Mouse (Mus musculus) cerebellum, adult (tissue): ENCODE results near the gene Omp.

Experiments used
- ATAC-seq: cut with Nextera tagmentation; 2 replicates; pipeline ENCODE4 v1.9.2; 2017; ENCODE audit warnings: mild to moderate bottlenecking, moderate library complexity, mixed read lengths; ENCODE audit not compliant: insufficient number of reproducible peaks, low FRiP score, low TSS enrichment

Omp gene

GRCm38 (mm10) chr7:98171141-98172073 lies 26.1 kb upstream of the Omp start:
- ATAC-seq = no peak

- no peak for ATAC-seq
These were observed 19.8 kb upstream of the Omp start for GRCm38 (mm10) chr7:98164999-98165528.

- no peak for ATAC-seq
These were observed 19.2 kb upstream of the Omp start for GRCm38 (mm10) chr7:98164382-98164998.

- ATAC-seq = no peak
These were observed 18.4 kb upstream of the Omp start for GRCm38 (mm10) chr7:98163700-98164099.

- no peak for ATAC-seq
These were observed 16.9 kb upstream of the Omp start for GRCm38 (mm10) chr7:98162239-98162638.

- no peak for ATAC-seq
These were observed 14.9 kb upstream of the Omp start for GRCm38 (mm10) chr7:98160041-98160740.

- no peak for ATAC-seq
These were observed 13.2 kb upstream of the Omp start for GRCm38 (mm10) chr7:98158481-98158880.

- ATAC-seq = no peak
These were observed 12.5 kb upstream of the Omp start for GRCm38 (mm10) chr7:98157636-98158332.

- ATAC-seq = no peak
These were observed 11.0 kb upstream of the Omp start for GRCm38 (mm10) chr7:98156280-98156665.

- no peak for ATAC-seq
These were observed 10.4 kb upstream of the Omp start for GRCm38 (mm10) chr7:98155546-98156279.

- ATAC-seq = no peak
These were observed 8.6 kb upstream of the Omp start for GRCm38 (mm10) chr7:98153892-98154291.

GRCm38 (mm10) chr7:98153345-98153744 lies 8.0 kb upstream of the Omp start:
- ATAC-seq = no peak

- no peak for ATAC-seq
These were observed 7.1 kb upstream of the Omp start for GRCm38 (mm10) chr7:98152400-98152799.

- ATAC-seq = no peak
These were observed 5.2 kb upstream of the Omp start for GRCm38 (mm10) chr7:98150525-98150924.

- ATAC-seq = no peak
These were observed 4.5 kb upstream of the Omp start for GRCm38 (mm10) chr7:98149802-98150201.

- no peak for ATAC-seq
These were observed 3.6 kb upstream of the Omp start for GRCm38 (mm10) chr7:98148721-98149407.

GRCm38 (mm10) chr7:98147766-98148165 lies 2.5 kb upstream of the Omp start:
- no peak for ATAC-seq

- ATAC-seq = no peak
These were observed 1.1 kb upstream of the Omp start for GRCm38 (mm10) chr7:98146447-98146845.

- no peak for ATAC-seq
These were observed 642 bp upstream of the Omp start for GRCm38 (mm10) chr7:98145842-98146446.
